Mouse (Mus musculus): ENCODE results near the gene Jsrp1. TPM values are rescaled to one million over a fixed set of nuclear protein-coding genes. Genes with fewer than 3 reads are reported as not detected.
"Not testable (repeated sequence)": the region's sequence is repeated elsewhere in the genome, so short reads cannot be mapped to it uniquely, and the experiment has no call there.

The Jsrp1 gene
- total RNA-seq, 2 experiments from 2014 or later = 387 to 405 TPM

- DNase-seq = not testable (repeated sequence)
- intact Hi-C loops (cut with DNase I) = loop anchor here (5.0 kb wide), 2 partner anchors 69 to 181 kb away; no protein-coding TSS in a partner anchor
Observed at GRCm38 (mm10) chr10:80816303-80816702, 3.0 kb upstream of the Jsrp1 start.

- DNase-seq = no peak
- intact Hi-C loops (cut with DNase I) = loop anchor here (5.0 kb wide), 3 partner anchors 67 to 183 kb away; no protein-coding TSS in a partner anchor
Observed at GRCm38 (mm10) chr10:80814800-80815199, 1.5 kb upstream of the Jsrp1 start.

GRCm38 (mm10) chr10:80812391-80813041, 782 bp downstream of the Jsrp1 start:
- DNase-seq = no peak
- intact Hi-C loops (cut with DNase I) = loop anchor here (5.0 kb wide), 1 partner anchor 175 kb away; no protein-coding TSS in a partner anchor

GRCm38 (mm10) chr10:80810084-80810483, 3.2 kb downstream of the Jsrp1 start:
- no peak for DNase-seq
- intact Hi-C loops (cut with DNase I) = loop anchor here (5.0 kb wide), 1 partner anchor 177 kb away; no protein-coding TSS in a partner anchor

- DNase-seq = no peak
- intact Hi-C loops (cut with DNase I) = no loop called here
Observed at GRCm38 (mm10) chr10:80808985-80809632, 4.2 kb downstream of the Jsrp1 start.

GRCm38 (mm10) chr10:80808099-80808984, 5.0 kb downstream of the Jsrp1 start:
- intact Hi-C loops (cut with DNase I) = no loop called here
- no peak for DNase-seq

- intact Hi-C loops (cut with DNase I) = no loop called here
- DNase-seq = peak; percentile 65 to 70
Observed at GRCm38 (mm10) chr10:80807057-80807627, 6.2 kb downstream of the Jsrp1 start.

GRCm38 (mm10) chr10:80806341-80807056, 6.8 kb downstream of the Jsrp1 start:
- intact Hi-C loops (cut with DNase I) = no loop called here
- DNase-seq = no peak

- DNase-seq = peak; percentile 71 to 73
- intact Hi-C loops (cut with DNase I) = no loop called here
Observed at GRCm38 (mm10) chr10:80805925-80806324, 7.4 kb downstream of the Jsrp1 start.

GRCm38 (mm10) chr10:80805322-80805721, 8.0 kb downstream of the Jsrp1 start:
- no peak for DNase-seq
- intact Hi-C loops (cut with DNase I) = no loop called here

- intact Hi-C loops (cut with DNase I) = no loop called here
Observed at GRCm38 (mm10) chr10:80804916-80805315, 8.4 kb downstream of the Jsrp1 start, which contains the start of gene Amh. TSS of gene Amh (plus strand) at chr10:80805243.

GRCm38 (mm10) chr10:80804340-80804739, 9.0 kb downstream of the Jsrp1 start:
- intact Hi-C loops (cut with DNase I) = no loop called here
- DNase-seq = no peak

More at GRCm38 (mm10) chr10:80804916-80805315, 8.4 kb downstream of the Jsrp1 start, which contains the start of gene Amh:
- no peak for DNase-seq

GRCm38 (mm10) chr10:80802996-80803395, 10.3 kb downstream of the Jsrp1 start:
- intact Hi-C loops (cut with DNase I) = no loop called here
- no peak for DNase-seq

GRCm38 (mm10) chr10:80802204-80802912, 10.9 kb downstream of the Jsrp1 start:
- no peak for DNase-seq
- intact Hi-C loops (cut with DNase I) = no loop called here

GRCm38 (mm10) chr10:80799070-80799566, 14.2 kb downstream of the Jsrp1 start:
- intact Hi-C loops (cut with DNase I) = no loop called here
- DNase-seq = no peak

GRCm38 (mm10) chr10:80798150-80799006, 14.9 kb downstream of the Jsrp1 start, which contains the start of the genes Sf3a2 and Plekhj1:
TSS of gene Sf3a2 (plus strand) at chr10:80798198.
TSS of gene Plekhj1 (minus strand) at chr10:80798626.
- DNase-seq = peak; percentile 93 to 96
- intact Hi-C loops (cut with DNase I) = no loop called here

GRCm38 (mm10) chr10:80797186-80798149, 15.8 kb downstream of the Jsrp1 start:
- no peak for DNase-seq
- intact Hi-C loops (cut with DNase I) = no loop called here
